ENCODE assay signal across 8 mouse cellular contexts in the genomic region with DNA sequence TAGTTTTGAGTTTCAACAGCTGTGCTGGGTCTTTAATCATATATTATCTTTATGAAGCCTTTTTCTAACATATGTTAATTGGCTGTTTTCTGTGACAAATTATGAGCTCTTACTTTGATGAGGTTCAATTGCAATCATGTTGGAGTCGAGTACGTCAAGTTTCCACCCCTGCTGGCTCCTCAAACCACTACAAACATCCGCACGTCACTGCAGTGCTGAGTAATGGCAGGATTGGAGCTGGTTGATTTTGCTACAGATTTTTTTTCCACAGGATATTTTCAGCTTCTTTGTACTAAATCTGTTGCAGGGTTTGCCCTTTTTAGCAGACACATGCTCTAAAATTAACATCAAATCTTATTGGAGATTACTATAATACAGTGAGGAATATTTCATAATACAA.
A peak's percentile ranks its signal among the peaks of the same experiment; 100 is the strongest.
DNase-seq lines count a peak whose midpoint lies in the region; ATAC-seq and TF ChIP-seq lines count a peak whose summit lies in the region.

No protein-coding gene starts in this region.

- H3K4me1 ChIP-seq in limb, embryonic 15.5 days, result peaks cover 7% of the 10 kb centered on the region; the same call in 1 of the 2 replicates

- TF ChIP-seq CTCF in gastrocnemius, adult 2 months (IDR thresholded peaks at IDR 0.05), result no peak

- DNase-seq in gastrocnemius, adult 2 months, result no peak
- DNase-seq in gastrocnemius, postnatal 4 days (ENCODE audit: low spot score in 2 of 2), result no peak
- peak; percentile 66 for DNase-seq in CD4-positive, CD25-positive, alpha-beta regulatory T cell, adult 2 months (ENCODE audit: low read depth, low spot score)
- DNase-seq in heart, adult 9 months (ENCODE audit: low spot score in 2 of 2), result peak; percentile 46 to 48
- DNase-seq in gastrocnemius, postnatal 36 days, result no peak
- DNase-seq in testis, postnatal 14 days (ENCODE audit: low spot score), result no peak

- H3K4me2 ChIP-seq in limb, embryonic 15.5 days, result 0 out of 2 replicates have a peak overlapping the region, but pooled peaks have one; percentile 4

- intact Hi-C loops in gastrocnemius, adult 2 months (cut with DNase I), result no loop called here
- intact Hi-C loops in gastrocnemius, postnatal 36 days (cut with DNase I), result no loop called here

- no peaks in the 10 kb centered on the region for H3K9me3 ChIP-seq in limb, embryonic 15.5 days

- 20% methylated on average over 4 of the region's 4 CpGs for WGBS in limb, embryonic 15.5 days

- peak overlapping the region; percentile 83 for H3K27ac ChIP-seq in gastrocnemius, adult 2 months
- H3K27ac ChIP-seq in limb, embryonic 15.5 days, result no peak overlapping the region

- H3K9ac ChIP-seq in limb, embryonic 15.5 days, result no peak overlapping the region

- no peak for ATAC-seq in limb, embryonic 15.5 days (ENCODE audit: insufficient number of reproducible peaks, low FRiP score, low TSS enrichment, low read depth)
- no peak for ATAC-seq in monocyte, adult 5-6 weeks (replicated peaks; ENCODE audit: insufficient number of reproducible peaks, low FRiP score, low TSS enrichment, poor library complexity, severe bottlenecking)

- no peaks in the 10 kb centered on the region for H3K27me3 ChIP-seq in limb, embryonic 15.5 days

- peak overlapping the region; percentile 41 for H3K4me3 ChIP-seq in gastrocnemius, adult 2 months
- no peak overlapping the region for H3K4me3 ChIP-seq in limb, embryonic 15.5 days

- H3K36me3 ChIP-seq in limb, embryonic 15.5 days, result no peaks in the 10 kb centered on the region

Comparison
In these comparisons a context has a peak if more than half of its experiments do, and no peak if none do; other contexts are left out.
1. DNase-seq: peak in CD4-positive, CD25-positive, alpha-beta regulatory T cell, adult 2 months (single experiment) and heart, adult 9 months (2 of 2); none in gastrocnemius, adult 2 months (single experiment), gastrocnemius, postnatal 4 days (0 of 2), gastrocnemius, postnatal 36 days (0 of 2) and testis, postnatal 14 days (single experiment).